In the genomic region with DNA sequence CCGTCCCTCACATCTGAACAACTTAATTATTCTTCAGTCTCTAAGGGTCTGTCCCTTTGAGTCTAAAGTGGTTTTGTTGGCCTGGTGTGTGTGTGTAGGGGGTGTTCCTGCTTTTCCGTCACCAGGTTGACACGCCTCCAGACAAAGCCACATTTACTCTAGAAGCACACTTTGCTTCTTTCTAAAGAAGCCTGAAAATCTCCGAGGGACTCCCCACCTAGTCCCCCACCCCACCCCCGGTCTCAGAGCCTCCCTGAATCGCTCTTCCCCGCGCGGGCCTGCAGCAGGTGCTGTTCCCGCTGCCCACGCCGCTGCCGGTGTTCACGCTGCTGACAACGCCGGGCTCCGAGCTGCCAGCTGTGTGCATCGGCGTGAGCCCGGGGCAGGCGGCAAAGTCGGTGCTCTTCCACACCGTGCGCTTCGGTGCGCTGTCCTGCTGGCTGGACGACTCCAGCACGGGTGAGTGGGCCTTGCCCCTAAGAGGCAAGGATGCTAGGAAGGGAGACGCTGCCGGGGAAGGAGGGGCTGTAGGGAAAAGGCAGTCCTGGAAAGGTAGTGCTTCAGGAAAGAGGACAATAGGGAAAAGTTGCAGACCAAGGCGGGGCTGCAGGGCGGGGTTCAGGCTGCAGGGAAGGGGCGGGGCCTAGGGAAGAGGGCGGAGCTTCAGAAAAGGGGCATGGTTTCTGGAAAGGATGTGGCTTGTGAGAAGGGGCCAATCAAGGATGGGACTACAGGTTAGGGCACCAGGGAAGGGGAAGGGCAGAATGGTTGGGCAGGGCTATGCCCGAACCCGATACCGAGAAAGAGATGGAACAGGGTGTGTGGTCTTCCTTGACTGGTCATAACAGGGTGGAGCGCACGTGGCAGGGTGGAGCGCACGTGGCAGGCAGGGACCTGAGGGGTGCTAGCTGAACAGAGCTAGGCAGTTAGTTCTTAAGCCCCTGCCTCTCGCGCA, we compare ENCODE assay signal across 8 mouse cellular contexts. TPM values are rescaled to one million over a fixed set of nuclear protein-coding genes. Genes with fewer than 3 reads are reported as not detected.
DNase-seq lines count a peak whose midpoint lies in the region; ATAC-seq and TF ChIP-seq lines count a peak whose summit lies in the region.

No protein-coding gene starts in this region.

- H3K27me3 ChIP-seq in C2C12 (ENCODE audit: control insufficient read depth, insufficient read depth, insufficient read length) = no peaks in the 10 kb centered on the region
- peaks cover 23% of the 10 kb centered on the region for H3K27me3 ChIP-seq in forebrain, embryonic 10.5 days (ENCODE audit: poor library complexity, severe bottlenecking)

- peak overlapping the region; percentile 85 for H3K27ac ChIP-seq in forebrain, embryonic 10.5 days

- peak overlapping the region; percentile 62 for H3ac ChIP-seq in C2C12 (ENCODE audit: control insufficient read depth, insufficient read length, low read depth)

- no peak for TF ChIP-seq CTCF in C2C12 (IDR thresholded peaks at IDR 0.05; ENCODE audit: control insufficient read depth, insufficient read depth, insufficient read length)

- H3K9me3 ChIP-seq in forebrain, embryonic 10.5 days = peaks cover 9% of the 10 kb centered on the region; the same call in 1 of the 2 replicates

- peak; percentile 89 for ATAC-seq in megakaryocyte, adult 5-6 weeks (ENCODE audit: poor library complexity, severe bottlenecking)

- DNase-seq in adrenal gland, adult 2 months = peak; percentile 63
- DNase-seq in forebrain, embryonic 10.5 days (ENCODE audit: extremely low spot score, low spot score) = peak; percentile 88
- DNase-seq in heart, postnatal 36 days = peak; percentile 41 to 63
- DNase-seq in kidney, postnatal 4 days = peak; percentile 92
- DNase-seq in right cerebral cortex, postnatal 10 days (ENCODE audit: low spot score in 2 of 2) = peak; percentile 40 to 50
- peak; percentile 50 to 85 for DNase-seq in urinary bladder, postnatal 4 days (ENCODE audit: low spot score in 2 of 2)

- H3K79me3 ChIP-seq in C2C12 (ENCODE audit: low read depth) = no peaks in the 10 kb centered on the region

- intact Hi-C loops in heart, postnatal 36 days (cut with DNase I) = no loop called here

- peaks cover 15% of the 10 kb centered on the region for H3K4me1 ChIP-seq in forebrain, embryonic 10.5 days

- no peaks in the 10 kb centered on the region for H3K79me2 ChIP-seq in C2C12 (ENCODE audit: control insufficient read depth, insufficient read depth)

- H3K4me3 ChIP-seq in C2C12 (ENCODE audit: insufficient read depth, poor library complexity, severe bottlenecking) = no peak overlapping the region
- H3K4me3 ChIP-seq in forebrain, embryonic 10.5 days = peak overlapping the region; percentile 60

- WGBS in forebrain, embryonic 10.5 days = 8% methylated on average over 43 of the region's 43 CpGs

- H3K36me3 ChIP-seq in C2C12 (ENCODE audit: control insufficient read depth, insufficient read depth) = no peaks in the 10 kb centered on the region
- no peaks in the 10 kb centered on the region for H3K36me3 ChIP-seq in forebrain, embryonic 10.5 days (replicated peaks)

TF ChIP-seq in C2C12, 6 proteins besides CTCF, POLR2A, EP300 and RAD21:
- TF ChIP-seq USF1 (IDR thresholded peaks at IDR 0.05; ENCODE audit: low read depth) (no peak), CEBPB (IDR thresholded peaks at IDR 0.05; ENCODE audit: low read depth) (no peak), MAX (IDR thresholded peaks at IDR 0.05) (no peak), MYOG (IDR thresholded peaks at IDR 0.05; ENCODE audit: control insufficient read depth, extremely low read depth, insufficient read length) (no peak)

RNA-seq across cellular contexts. Expression of a gene that starts 19.1 kb away (rescaled TPM):
- polyA plus RNA-seq in C2C12 (2012; fragmentation: generic; extraction: Trizol) = 3.6 TPM
- total RNA-seq in adrenal gland, adult 2 months (2021) = 1 to 10 TPM in 1 of 2 experiments, under 1 TPM in 1; 0.37 to 1.3 TPM
- polyA plus RNA-seq in adrenal gland, adult 2 months (2012; rRNA removed) = 2.2 TPM in 2 replicates
- polyA plus RNA-seq in forebrain, embryonic 10.5 days (2016; fragmentation: Nextera tagmentation; extraction: Ambion mirVana) = 10.2 and 13.4 TPM in 2 replicates
- under 1 TPM; 0.61 to 0.81 TPM for total RNA-seq in heart, postnatal 36 days (2021)
- 53.8 and 54.4 TPM in 2 replicates for total RNA-seq in megakaryocyte, adult 5-6 weeks (2015)
- 44.2 and 60.4 TPM in 2 replicates for total RNA-seq in megakaryocyte, adult 5-6 weeks (2017)

RNA-seq across cellular contexts. Expression of a gene that starts 19.3 kb away (rescaled TPM):
- polyA plus RNA-seq in C2C12 (2012; fragmentation: generic; extraction: Trizol) = 429 TPM
- total RNA-seq in adrenal gland, adult 2 months (2021) = 100 to 1,000 TPM; 259 to 280 TPM
- polyA plus RNA-seq in adrenal gland, adult 2 months (2012; rRNA removed) = 118 and 138 TPM in 2 replicates
- 415 and 425 TPM in 2 replicates for polyA plus RNA-seq in forebrain, embryonic 10.5 days (2016; fragmentation: Nextera tagmentation; extraction: Ambion mirVana)
- 100 to 1,000 TPM; 159 to 163 TPM for total RNA-seq in heart, postnatal 36 days (2021)
- total RNA-seq in megakaryocyte, adult 5-6 weeks (2015) = 216 and 241 TPM in 2 replicates
- 340 and 348 TPM in 2 replicates for total RNA-seq in megakaryocyte, adult 5-6 weeks (2017)

RNA-seq across cellular contexts. Expression of a gene that starts 38.8 kb away (rescaled TPM):
- 465 TPM for polyA plus RNA-seq in C2C12 (2012; fragmentation: generic; extraction: Trizol)
- 100 to 1,000 TPM; 247 to 264 TPM for total RNA-seq in adrenal gland, adult 2 months (2021)
- polyA plus RNA-seq in adrenal gland, adult 2 months (2012; rRNA removed) = 301 and 316 TPM in 2 replicates
- 235 and 255 TPM in 2 replicates for polyA plus RNA-seq in forebrain, embryonic 10.5 days (2016; fragmentation: Nextera tagmentation; extraction: Ambion mirVana)
- 10 to 100 TPM; 69.4 to 81.8 TPM for total RNA-seq in heart, postnatal 36 days (2021)
- 82.5 and 87.8 TPM in 2 replicates for total RNA-seq in megakaryocyte, adult 5-6 weeks (2015)
- total RNA-seq in megakaryocyte, adult 5-6 weeks (2017) = 44.7 and 55.1 TPM in 2 replicates

Comparison
In these comparisons a context has a peak if more than half of its experiments do, and no peak if none do; other contexts are left out.
1. RNA of a gene that starts 19.1 kb away (total RNA-seq): 44.2 to 60.4 TPM in megakaryocyte, adult 5-6 weeks; 0.37 to 1.3 TPM in adrenal gland, adult 2 months and 0.61 to 0.81 TPM in heart, postnatal 36 days; every median in the first group is over 10 times any median in the second.
2. Peak in every context shown above with its lines, with median percentiles within 50 percentile points of each other: DNase-seq.